Mouse (Mus musculus) neural tube, embryonic 14.5 days (tissue): ENCODE results near the gene Tor3a. TPM values are rescaled to one million over a fixed set of nuclear protein-coding genes. Genes with fewer than 3 reads are reported as not detected.

Experiments
- ATAC-seq: fragments of 200-750 bp; cut with Nextera tagmentation; 2 replicates; pipeline ENCODE4 v1.8.0; 2017; ENCODE audit warnings: low read depth, mild to moderate bottlenecking, moderate TSS enrichment, moderate library complexity
- H3K27ac ChIP-seq: fragments of 300-500 bp; sonication (generic); 2 replicates; pipeline ENCODE4 v1.5.1; 2014; ENCODE audit warnings: low read depth, mild to moderate bottlenecking, control low read depth, low read length, moderate library complexity, mixed read lengths
- H3K27me3 ChIP-seq: fragments of 300-500 bp; sonication (generic); 2 replicates; pipeline ENCODE4 v1.6.1; 2014; ENCODE audit warnings: low read length; ENCODE audit not compliant: control insufficient read depth, insufficient read depth
- H3K36me3 ChIP-seq: fragments of 300-500 bp; sonication (generic); 2 replicates; pipeline ENCODE4 v1.6.1; 2014; ENCODE audit warnings: low read length, mixed read lengths; ENCODE audit not compliant: control insufficient read depth, insufficient read depth
- H3K4me1 ChIP-seq: fragments of 300-500 bp; sonication (generic); 2 replicates; pipeline ENCODE4 v1.6.1; 2014; ENCODE audit warnings: low read length; ENCODE audit not compliant: control insufficient read depth, insufficient read depth
- H3K4me2 ChIP-seq: fragments of 300-500 bp; sonication (generic); 2 replicates; pipeline ENCODE4 v1.6.1; 2014; ENCODE audit warnings: mild to moderate bottlenecking, low read depth, low read length, control low read depth
- H3K4me3 ChIP-seq: fragments of 300-500 bp; sonication (generic); 2 replicates; pipeline ENCODE4 v1.5.1; 2014; ENCODE audit warnings: low read depth, low read length, control low read depth, mixed read lengths
- H3K9ac ChIP-seq: fragments of 300-500 bp; sonication (generic); replicated peaks from 2 replicates; pipeline ENCODE4 v1.6.1; 2014; ENCODE audit warnings: low read depth, mild to moderate bottlenecking, control low read depth, low read length, mixed read lengths
- H3K9me3 ChIP-seq: fragments of 300-500 bp; sonication (generic); 2 replicates; pipeline ENCODE4 v1.6.1; 2016; ENCODE audit warnings: low read length; ENCODE audit not compliant: control insufficient read depth
- WGBS: fragments of 180-500 bp; shearing (Covaris S2); extraction: QIAGEN DNeasy Blood & Tissue Kit; methylation state at CpG from one replicate; pipeline ENCODE4 v1.1.7; 2014; 5-methylcytosine and 5-hydroxymethylcytosine counted together
- polyA plus RNA-seq: library from polyadenylated mRNA; unstranded; fragments of >200 nt; fragmentation: Nextera tagmentation; extraction: Ambion mirVana; gene quantifications from 2 replicates; pipeline ENCODE4 v1.2.1, GENCODE M21; 2014

Tor3a gene
- polyA plus RNA-seq, 1 experiment from 2014 or later: 1.8 TPM

GRCm38 (mm10) chr1:156629984-156630383, 44.2 kb downstream of the Tor3a start:
- Histone ChIP-seq H3K27ac (no peak overlapping the region), H3K4me1 (no peaks in the 10 kb centered on the region), H3K9me3 (no peaks in the 10 kb centered on the region), H3K4me2 (no peak overlapping the region), H3K4me3 (no peak overlapping the region), H3K9ac (no peak overlapping the region), H3K36me3 (peaks cover 22% of the 10 kb centered on the region; the same call in 1 of the 2 replicates), H3K27me3 (no peaks in the 10 kb centered on the region)
- no peak for ATAC-seq
- 96% methylated on average over 8 of the region's 8 CpGs for WGBS

- no peaks in the 10 kb centered on the region for H3K9me3 ChIP-seq
- H3K4me2 ChIP-seq: no peak overlapping the region
- H3K27ac ChIP-seq: no peak overlapping the region
- peaks cover 10% of the 10 kb centered on the region for H3K36me3 ChIP-seq
- H3K27me3 ChIP-seq: no peaks in the 10 kb centered on the region
- WGBS: 89% methylated on average over 4 of the region's 4 CpGs
- ATAC-seq: no peak
- H3K4me3 ChIP-seq: no peak overlapping the region
- no peaks in the 10 kb centered on the region for H3K4me1 ChIP-seq
- no peak overlapping the region for H3K9ac ChIP-seq
Measured at GRCm38 (mm10) chr1:156626729-156627128, 47.4 kb downstream of the Tor3a start.

DNA sequence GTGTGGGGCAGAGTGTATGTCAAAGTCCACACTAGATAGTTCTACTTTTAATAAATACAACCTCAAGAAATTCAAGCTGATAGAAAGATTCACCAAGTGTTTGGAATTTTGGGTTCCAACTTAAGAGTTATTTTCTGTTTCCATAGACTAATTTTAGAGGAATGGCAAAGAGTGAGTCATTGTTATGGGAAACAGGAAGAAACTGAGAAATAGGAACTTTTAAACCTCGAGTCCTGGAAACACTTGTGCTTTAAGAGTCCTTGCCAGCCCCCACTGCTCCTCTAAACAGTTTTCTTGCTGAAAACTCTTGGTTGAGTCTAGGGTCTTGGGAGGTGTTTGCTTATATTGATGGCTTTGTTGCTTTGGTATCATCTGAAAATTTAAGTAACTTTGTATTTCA, 49.9 kb downstream of the Tor3a start:
- H3K27me3 ChIP-seq: no peaks in the 10 kb centered on the region
- no peaks in the 10 kb centered on the region for H3K4me1 ChIP-seq
- 82% methylated on average over 1 of the region's 1 CpGs for WGBS
- H3K9me3 ChIP-seq: no peaks in the 10 kb centered on the region
- H3K36me3 ChIP-seq: no peaks in the 10 kb centered on the region; the same call in 1 of the 2 replicates
- ATAC-seq: no peak
- no peak overlapping the region for H3K4me2 ChIP-seq
- H3K9ac ChIP-seq: no peak overlapping the region
- H3K4me3 ChIP-seq: no peak overlapping the region
- H3K27ac ChIP-seq: no peak overlapping the region

GRCm38 (mm10) chr1:156620951-156621350, 53.2 kb downstream of the Tor3a start:
- Histone ChIP-seq H3K4me2 (no peak overlapping the region), H3K9me3 (no peaks in the 10 kb centered on the region), H3K4me3 (no peak overlapping the region), H3K36me3 (no peaks in the 10 kb centered on the region; the same call in 1 of the 2 replicates), H3K9ac (no peak overlapping the region), H3K4me1 (peaks cover 2% of the 10 kb centered on the region), H3K27me3 (no peaks in the 10 kb centered on the region), H3K27ac (no peak overlapping the region)
- ATAC-seq: no peak
- WGBS: 82% methylated on average over 3 of the region's 3 CpGs

- 73% methylated on average over 4 of the region's 4 CpGs for WGBS
- H3K27ac ChIP-seq: no peak overlapping the region
- H3K4me1 ChIP-seq: peaks cover 8% of the 10 kb centered on the region
- H3K36me3 ChIP-seq: no peaks in the 10 kb centered on the region; the same call in 1 of the 2 replicates
- H3K9ac ChIP-seq: no peak overlapping the region
- H3K27me3 ChIP-seq: no peaks in the 10 kb centered on the region
- H3K9me3 ChIP-seq: no peaks in the 10 kb centered on the region
- no peak overlapping the region for H3K4me2 ChIP-seq
- ATAC-seq: no peak
- no peak overlapping the region for H3K4me3 ChIP-seq
Measured at GRCm38 (mm10) chr1:156620292-156620909, 53.8 kb downstream of the Tor3a start.

DNA sequence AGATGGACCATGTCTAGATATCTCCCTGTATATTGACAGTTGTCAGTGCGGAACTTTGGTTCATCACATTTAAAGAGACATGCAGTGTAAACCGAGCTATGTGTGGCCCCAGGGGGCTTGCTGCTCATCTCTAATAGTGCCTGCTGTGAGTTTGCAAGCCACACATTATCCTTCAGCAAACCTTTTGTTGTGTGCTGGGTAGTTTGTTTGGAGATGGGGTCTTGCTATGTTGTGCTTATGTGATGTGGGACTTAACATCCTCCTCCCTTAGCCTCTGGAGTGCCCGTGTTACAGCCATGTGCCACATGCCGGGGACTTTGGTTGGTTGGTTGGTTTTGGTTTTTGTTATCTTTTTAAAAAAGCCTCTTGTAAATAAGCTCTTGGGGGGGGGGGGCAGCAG, 56.3 kb downstream of the Tor3a start:
- WGBS: 52% methylated on average over 4 of the region's 4 CpGs
- Histone ChIP-seq H3K27me3 (no peaks in the 10 kb centered on the region), H3K36me3 (no peaks in the 10 kb centered on the region; the same call in 1 of the 2 replicates), H3K4me2 (no peak overlapping the region), H3K9ac (no peak overlapping the region), H3K9me3 (no peaks in the 10 kb centered on the region), H3K4me3 (no peak overlapping the region), H3K27ac (no peak overlapping the region), H3K4me1 (peaks cover 16% of the 10 kb centered on the region)
- ATAC-seq: no peak

GRCm38 (mm10) chr1:156616989-156617598, 57.1 kb downstream of the Tor3a start:
- no peak for ATAC-seq
- no peak overlapping the region for H3K27ac ChIP-seq

GRCm38 (mm10) chr1:156615381-156616133, 58.6 kb downstream of the Tor3a start:
- Histone ChIP-seq H3K27ac (no peak overlapping the region), H3K9ac (no peak overlapping the region), H3K4me3 (no peak overlapping the region), H3K36me3 (no peaks in the 10 kb centered on the region), H3K27me3 (no peaks in the 10 kb centered on the region), H3K4me1 (peaks cover 16% of the 10 kb centered on the region), H3K4me2 (peak overlapping the region; percentile 17), H3K9me3 (no peaks in the 10 kb centered on the region)
- peak; percentile 73 for ATAC-seq
- 7% methylated on average over 13 of the region's 13 CpGs for WGBS

More at GRCm38 (mm10) chr1:156616989-156617598, 57.1 kb downstream of the Tor3a start:
- no peaks in the 10 kb centered on the region for H3K27me3 ChIP-seq
- no peak overlapping the region for H3K4me2 ChIP-seq
- H3K9me3 ChIP-seq: no peaks in the 10 kb centered on the region
- no peak overlapping the region for H3K4me3 ChIP-seq
- WGBS: 37% methylated on average over 12 of the region's 12 CpGs
- H3K36me3 ChIP-seq: no peaks in the 10 kb centered on the region
- H3K9ac ChIP-seq: no peak overlapping the region
- peaks cover 16% of the 10 kb centered on the region for H3K4me1 ChIP-seq

GRCm38 (mm10) chr1:156614710-156615109, 59.4 kb downstream of the Tor3a start:
- no peak overlapping the region for H3K27ac ChIP-seq
- 63% methylated on average over 1 of the region's 1 CpGs for WGBS
- H3K36me3 ChIP-seq: no peaks in the 10 kb centered on the region
- H3K4me3 ChIP-seq: no peak overlapping the region
- H3K4me2 ChIP-seq: no peak overlapping the region
- no peak overlapping the region for H3K9ac ChIP-seq
- H3K27me3 ChIP-seq: no peaks in the 10 kb centered on the region
- H3K4me1 ChIP-seq: peaks cover 16% of the 10 kb centered on the region
- H3K9me3 ChIP-seq: no peaks in the 10 kb centered on the region
- ATAC-seq: no peak
